Mouse (Mus musculus): ENCODE measurements around the gene 4930572O03Rik. TPM values are rescaled to one million over a fixed set of nuclear protein-coding genes. Genes with fewer than 3 reads are reported as not detected.
A peak's percentile ranks its signal among the peaks of the same experiment; 100 is the strongest.
"Not testable (repeated sequence)": the region's sequence is repeated elsewhere in the genome, so short reads cannot be mapped to it uniquely, and the experiment has no call there.

The 4930572O03Rik gene
- not detected in 2 replicates for polyA plus RNA-seq (2016; fragmentation: Nextera tagmentation; extraction: Ambion mirVana)

DNA sequence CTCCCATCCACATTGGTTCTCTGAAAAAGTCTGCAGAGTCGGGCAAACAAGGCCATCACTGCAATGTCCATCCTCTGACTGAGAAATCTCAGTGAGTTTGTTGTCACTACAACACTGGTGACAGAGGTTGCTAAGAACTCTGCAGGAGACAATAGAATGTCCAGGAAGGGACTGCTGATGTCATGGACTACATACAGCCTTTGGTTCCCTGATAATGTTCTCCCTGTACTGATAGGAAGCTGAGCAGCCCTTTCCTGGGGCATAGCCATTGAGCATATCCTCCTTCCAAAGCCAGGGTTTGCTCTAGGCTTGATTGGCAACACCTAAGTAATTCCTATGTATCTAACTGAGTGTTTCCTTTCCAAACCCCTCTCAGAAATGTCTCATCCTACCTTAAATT is at the start of gene 4930572O03Rik:
4930572O03Rik (minus strand) TSS at position 101 of the 400 bp plus-strand sequence.
- WGBS, result 78% methylated on average over 1 of the region's 1 CpGs
- not testable (repeated sequence) for ATAC-seq (ENCODE audit: low FRiP score, low read depth); H3K4me3 ChIP-seq; H3K27ac ChIP-seq; H3K9ac ChIP-seq; H3K4me2 ChIP-seq (replicated peaks); H3K36me3 ChIP-seq; H3K4me1 ChIP-seq; H3K27me3 ChIP-seq (replicated peaks)
- H3K9me3 ChIP-seq, result peaks cover 10% of the 10 kb centered on the region

DNA sequence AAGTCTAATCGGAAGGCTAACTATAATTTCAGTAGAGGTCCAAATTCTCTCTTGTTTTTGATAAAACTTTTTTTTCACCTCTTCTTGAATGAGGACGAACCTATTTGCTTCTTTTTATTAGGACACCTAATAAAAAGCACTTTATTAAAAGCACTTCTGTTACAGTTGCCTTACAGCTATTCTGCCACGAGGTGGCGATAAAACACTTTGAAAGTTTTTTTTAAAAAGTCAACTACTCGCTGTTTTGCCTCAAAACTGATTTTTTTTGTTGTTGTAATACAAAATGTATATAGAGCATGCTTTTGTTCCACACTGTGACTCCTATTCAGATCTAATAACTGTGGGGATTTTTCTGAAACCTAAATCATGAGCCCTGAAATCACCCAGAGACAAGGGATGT is 46.0 kb upstream of the 4930572O03Rik start:
- H3K27me3 ChIP-seq (replicated peaks); H3K9ac ChIP-seq; H3K4me1 ChIP-seq; ATAC-seq (ENCODE audit: low FRiP score, low read depth); H3K36me3 ChIP-seq; H3K9me3 ChIP-seq; H3K4me3 ChIP-seq; H3K4me2 ChIP-seq (replicated peaks); H3K27ac ChIP-seq: not testable (repeated sequence)
- WGBS, result 22% methylated on average over 5 of the region's 5 CpGs

DNA sequence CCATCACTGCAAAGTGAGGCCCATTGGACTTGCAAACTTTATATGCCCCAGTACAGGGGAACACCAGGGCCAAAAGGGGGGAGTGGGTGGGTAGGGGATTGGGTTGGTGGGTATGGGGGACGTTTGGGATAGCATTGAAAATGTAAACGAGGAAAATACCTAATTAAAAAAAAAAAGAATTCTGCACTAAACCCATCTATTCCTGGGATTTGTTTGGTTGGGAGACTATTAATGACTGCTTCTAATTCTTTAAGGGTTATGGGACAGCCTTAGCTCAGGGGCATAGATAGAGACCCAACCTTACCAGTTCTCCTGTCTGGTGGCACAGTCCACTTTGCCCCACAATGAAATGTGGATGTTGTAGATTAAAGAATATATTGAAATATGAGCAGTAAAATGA is 40.9 kb upstream of the 4930572O03Rik start:
- 37% methylated on average over 2 of the region's 2 CpGs for WGBS
- H3K4me3 ChIP-seq; H3K27ac ChIP-seq; H3K36me3 ChIP-seq; H3K4me1 ChIP-seq; H3K9me3 ChIP-seq; H3K9ac ChIP-seq; H3K27me3 ChIP-seq (replicated peaks); ATAC-seq (ENCODE audit: low FRiP score, low read depth); H3K4me2 ChIP-seq (replicated peaks): not testable (repeated sequence)

GRCm38 (mm10) chr5:15691849-15692248 is 35.0 kb upstream of the 4930572O03Rik start:
- WGBS, result 82% methylated on average over 4 of the region's 4 CpGs
- H3K27me3 ChIP-seq (replicated peaks), result not testable (repeated sequence)
- peaks cover 28% of the 10 kb centered on the region for H3K9me3 ChIP-seq

DNA sequence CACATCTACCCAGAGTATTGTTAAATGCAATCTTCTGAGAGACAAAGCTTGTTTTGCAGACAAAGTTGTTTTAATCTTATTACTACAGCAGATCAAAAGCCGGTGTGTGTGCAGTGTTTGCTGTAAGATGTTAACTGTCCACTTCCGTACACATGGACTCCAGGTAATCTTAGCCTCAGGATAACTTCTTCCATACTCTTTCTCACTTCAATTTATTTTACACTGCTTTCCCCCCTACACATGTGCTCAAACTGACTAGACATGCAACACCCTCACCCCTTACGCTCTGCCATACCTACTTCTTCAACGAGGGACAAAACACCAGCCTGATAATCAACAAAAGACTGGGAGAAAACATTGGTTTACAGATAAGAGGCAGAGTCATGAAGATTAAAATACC is 34.0 kb upstream of the 4930572O03Rik start:
- 76% methylated on average over 4 of the region's 4 CpGs for WGBS
- H3K36me3 ChIP-seq; H3K4me2 ChIP-seq (replicated peaks); ATAC-seq (ENCODE audit: low FRiP score, low read depth); H3K4me3 ChIP-seq; H3K9ac ChIP-seq; H3K4me1 ChIP-seq; H3K27me3 ChIP-seq (replicated peaks); H3K27ac ChIP-seq: not testable (repeated sequence)
- peaks cover 28% of the 10 kb centered on the region for H3K9me3 ChIP-seq

More at GRCm38 (mm10) chr5:15691849-15692248, 35.0 kb upstream of the 4930572O03Rik start:
- not testable (repeated sequence) for H3K27ac ChIP-seq; H3K4me2 ChIP-seq (replicated peaks); H3K36me3 ChIP-seq; H3K4me3 ChIP-seq; H3K4me1 ChIP-seq; ATAC-seq (ENCODE audit: low FRiP score, low read depth); H3K9ac ChIP-seq

DNA sequence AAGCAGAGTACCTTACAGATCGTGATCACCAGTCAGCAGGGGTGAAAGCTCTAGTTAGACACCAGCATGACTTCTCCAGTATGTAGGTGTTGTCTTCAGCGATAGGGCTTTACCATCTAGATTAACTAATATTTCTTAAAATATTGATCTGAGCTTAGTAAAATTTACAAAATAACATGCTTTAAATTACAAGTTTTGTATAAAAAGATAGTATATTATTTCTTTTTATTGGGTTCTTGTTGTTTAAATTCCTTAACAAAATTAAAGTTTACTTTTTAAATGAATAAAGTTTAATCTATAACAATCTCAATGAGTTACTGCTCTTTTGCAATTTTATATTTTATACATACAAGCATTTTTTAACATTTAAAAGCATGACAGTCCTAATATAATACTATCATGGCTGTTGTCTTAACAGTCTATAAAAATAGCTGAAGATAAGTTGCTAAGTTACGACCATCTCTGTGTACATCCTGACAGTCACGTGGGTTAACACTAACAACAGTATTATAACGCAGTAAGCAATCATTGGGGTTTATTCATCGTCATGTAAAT is 32.9 kb upstream of the 4930572O03Rik start:
- H3K4me1 ChIP-seq; H3K4me2 ChIP-seq (replicated peaks); H3K9ac ChIP-seq; H3K27me3 ChIP-seq (replicated peaks); H3K36me3 ChIP-seq; H3K27ac ChIP-seq; H3K4me3 ChIP-seq: not testable (repeated sequence)
- ATAC-seq (ENCODE audit: low FRiP score, low read depth), result peak; percentile 80
- peaks cover 30% of the 10 kb centered on the region for H3K9me3 ChIP-seq
- 78% methylated on average over 6 of the region's 6 CpGs for WGBS

DNA sequence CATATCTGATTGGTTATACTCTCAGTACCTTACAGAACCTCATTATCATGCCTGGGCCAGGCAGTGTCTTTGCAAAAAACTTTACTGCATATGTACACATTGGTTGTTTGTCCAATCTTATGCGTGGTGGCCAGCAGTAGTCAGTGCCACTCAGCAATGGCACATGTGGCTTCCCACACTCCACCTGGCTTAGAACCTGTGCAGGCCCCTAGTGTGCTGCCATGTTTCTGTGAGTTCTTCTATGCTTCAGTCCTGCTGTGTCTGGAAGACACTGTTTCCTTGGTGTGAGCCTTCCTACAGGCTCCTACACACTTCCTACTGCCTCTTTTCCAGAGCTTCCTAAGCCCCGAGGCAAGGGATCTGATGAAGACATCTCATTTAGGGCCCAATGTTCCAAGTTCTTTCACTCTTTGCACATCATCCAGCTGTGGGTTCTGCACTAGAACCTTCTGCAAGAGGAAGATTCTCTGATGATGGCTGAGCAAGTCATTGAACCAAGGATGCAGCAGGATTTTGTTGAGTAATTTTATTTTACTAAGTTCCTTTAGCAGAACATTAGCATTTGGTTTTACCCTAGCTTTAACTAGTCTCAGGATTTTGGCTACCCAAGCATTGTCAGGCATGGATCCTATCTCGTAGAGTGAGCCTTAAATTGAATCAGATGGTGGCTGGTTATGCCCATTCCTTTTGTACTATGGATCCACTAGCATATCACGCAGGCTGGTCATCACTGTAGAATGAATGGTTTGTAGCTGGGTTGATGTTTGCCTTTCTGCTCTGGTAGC is 32.2 kb upstream of the 4930572O03Rik start:
- not testable (repeated sequence) for H3K4me3 ChIP-seq; H3K36me3 ChIP-seq; H3K4me2 ChIP-seq (replicated peaks); H3K9ac ChIP-seq; H3K27me3 ChIP-seq (replicated peaks); H3K27ac ChIP-seq; H3K4me1 ChIP-seq
- H3K9me3 ChIP-seq, result peaks cover 31% of the 10 kb centered on the region
- WGBS, result 68% methylated on average over 4 of the region's 4 CpGs
- ATAC-seq (ENCODE audit: low FRiP score, low read depth), result peak; percentile 86

DNA sequence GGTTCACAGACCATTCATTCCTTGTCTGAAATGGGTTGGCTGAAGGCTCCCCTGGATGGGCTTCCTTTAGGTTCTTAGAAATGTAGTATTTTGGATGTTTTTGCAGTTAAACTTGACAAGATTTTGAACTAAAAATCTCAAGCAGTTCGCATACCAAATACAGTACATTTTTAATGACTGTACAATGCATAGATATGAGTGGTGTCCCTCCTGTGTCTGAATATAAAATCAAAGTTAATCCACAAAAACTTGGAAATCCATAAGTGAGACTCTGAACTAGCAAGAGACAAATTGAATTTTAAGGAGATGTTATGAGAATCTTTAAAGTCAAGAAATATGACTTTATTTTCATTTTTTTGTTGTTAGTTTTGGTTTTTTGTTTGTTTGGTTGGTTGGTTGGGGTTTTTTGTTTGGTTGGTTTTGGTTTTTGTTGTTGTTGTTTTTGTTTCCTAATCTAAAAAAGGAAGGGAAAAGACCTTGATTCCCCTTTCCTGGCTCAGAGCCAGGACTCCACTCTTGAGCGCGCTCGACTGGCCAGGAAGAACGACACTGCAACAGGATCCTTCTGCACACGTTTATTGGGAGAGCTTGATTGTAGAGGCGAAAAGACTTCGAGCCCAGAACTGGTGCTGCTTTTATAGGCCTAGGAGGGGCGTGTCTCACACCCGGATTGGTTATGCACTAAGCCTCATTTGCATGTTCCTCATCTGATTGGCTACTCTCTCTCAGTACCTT is 24.6 kb upstream of the 4930572O03Rik start:
- H3K9me3 ChIP-seq, result peaks cover 15% of the 10 kb centered on the region
- H3K36me3 ChIP-seq; H3K27ac ChIP-seq; H3K4me1 ChIP-seq; H3K4me3 ChIP-seq; H3K9ac ChIP-seq; H3K27me3 ChIP-seq (replicated peaks); H3K4me2 ChIP-seq (replicated peaks): not testable (repeated sequence)
- peak; percentile 80 for ATAC-seq (ENCODE audit: low FRiP score, low read depth)
- 83% methylated on average over 8 of the region's 10 CpGs for WGBS

DNA sequence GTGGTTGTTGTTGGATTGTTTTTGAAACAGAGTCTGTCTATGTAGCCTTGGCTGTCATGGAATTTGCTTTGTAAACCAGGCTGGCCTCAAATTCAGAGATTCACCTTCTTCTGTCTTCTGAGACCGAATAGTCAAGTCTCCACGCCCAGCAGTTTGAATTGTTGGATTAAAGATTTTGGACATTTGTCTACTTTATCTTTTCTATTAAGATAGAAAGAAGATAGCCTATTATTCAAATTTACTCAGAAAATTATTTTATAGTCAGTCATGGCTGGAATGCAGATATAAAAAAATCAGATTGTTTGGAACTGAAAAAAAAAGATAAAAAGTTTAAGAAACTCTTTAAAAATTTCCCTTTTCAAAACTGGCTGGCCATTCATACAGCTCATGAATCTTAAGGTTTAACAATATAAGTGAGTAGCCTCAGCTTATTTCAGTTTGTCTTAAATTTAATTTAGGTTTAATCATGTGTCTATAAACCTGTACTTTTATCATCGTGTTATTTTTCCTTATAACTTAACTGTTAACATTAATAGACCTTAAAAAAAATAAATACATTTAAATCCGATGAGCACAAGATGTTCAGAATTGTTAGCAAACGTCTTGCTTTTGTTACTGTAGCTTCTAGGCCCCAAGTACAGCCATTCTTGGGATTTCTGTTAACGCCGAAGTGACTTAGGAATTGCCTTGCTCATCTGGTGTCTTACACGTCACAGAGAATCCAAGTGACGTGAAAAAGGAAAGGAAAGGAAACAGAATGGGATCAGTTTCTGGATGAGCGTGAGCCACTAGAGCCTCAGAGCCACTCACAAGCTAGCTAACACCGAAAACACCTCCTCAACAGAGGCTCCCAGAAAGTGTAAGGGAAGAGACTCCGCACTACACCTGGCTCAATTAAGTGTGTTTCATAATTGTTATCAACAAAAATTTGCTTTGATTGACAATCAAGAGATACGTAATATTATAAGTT is 23.4 kb upstream of the 4930572O03Rik start:
- H3K4me2 ChIP-seq (replicated peaks); H3K27ac ChIP-seq; H3K4me1 ChIP-seq; H3K4me3 ChIP-seq; H3K9ac ChIP-seq; H3K36me3 ChIP-seq; H3K27me3 ChIP-seq (replicated peaks): not testable (repeated sequence)
- peaks cover 15% of the 10 kb centered on the region for H3K9me3 ChIP-seq
- 70% methylated on average over 13 of the region's 13 CpGs for WGBS
- peak; percentile 81 for ATAC-seq (ENCODE audit: low FRiP score, low read depth)

DNA sequence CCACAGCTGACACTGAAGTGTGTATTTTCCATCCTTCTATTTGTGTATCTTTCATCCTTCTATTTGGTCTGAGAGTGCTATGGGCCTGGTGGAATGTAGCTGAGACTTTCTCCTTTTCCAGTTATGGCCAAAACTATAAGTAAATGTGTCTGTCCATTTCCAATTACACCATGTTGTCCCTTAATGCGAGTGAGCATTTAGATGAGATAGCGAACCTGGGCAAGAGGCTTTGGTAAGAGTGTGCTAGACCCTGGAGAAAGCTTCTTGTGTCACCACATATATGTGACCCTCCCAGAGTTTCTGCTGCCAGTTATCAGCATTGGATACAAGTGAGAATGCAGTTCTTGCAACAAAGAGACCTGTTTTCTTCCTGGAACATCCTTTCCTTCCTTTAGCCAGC is 22.0 kb upstream of the 4930572O03Rik start:
- H3K4me3 ChIP-seq; ATAC-seq (ENCODE audit: low FRiP score, low read depth); H3K9ac ChIP-seq; H3K36me3 ChIP-seq; H3K27me3 ChIP-seq (replicated peaks); H3K27ac ChIP-seq; H3K4me2 ChIP-seq (replicated peaks); H3K4me1 ChIP-seq: not testable (repeated sequence)
- WGBS, result 71% methylated on average over 2 of the region's 2 CpGs
- peaks cover 12% of the 10 kb centered on the region for H3K9me3 ChIP-seq

DNA sequence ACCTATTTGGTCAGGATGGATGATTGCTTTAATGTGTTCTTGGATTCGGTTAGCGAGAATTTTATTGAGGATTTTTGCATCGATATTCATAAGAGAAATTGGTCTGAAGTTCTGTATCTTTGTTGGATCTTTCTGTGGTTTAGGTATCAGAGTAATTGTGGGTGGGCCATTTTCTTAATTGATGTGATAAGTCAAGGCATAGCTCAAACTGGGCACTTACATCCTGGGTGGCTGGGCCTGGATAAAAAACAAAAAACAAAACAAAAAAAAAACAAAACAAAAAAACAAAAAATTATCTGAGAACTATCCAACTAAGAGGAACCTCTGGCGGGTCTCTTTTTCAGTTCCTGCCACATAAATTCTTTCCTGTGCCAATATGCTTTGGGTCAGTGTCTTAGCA is 20.9 kb upstream of the 4930572O03Rik start:
- H3K4me2 ChIP-seq (replicated peaks); H3K9ac ChIP-seq; H3K36me3 ChIP-seq; H3K27me3 ChIP-seq (replicated peaks); H3K4me3 ChIP-seq; H3K4me1 ChIP-seq; H3K27ac ChIP-seq: not testable (repeated sequence)
- H3K9me3 ChIP-seq, result peaks cover 15% of the 10 kb centered on the region
- peak; percentile 61; the same call in 1 of the 2 replicates for ATAC-seq (ENCODE audit: low FRiP score, low read depth)
- WGBS, result 87% methylated on average over 4 of the region's 4 CpGs
